Mouse (Mus musculus) kidney, adult 2 months (tissue): ENCODE data around the gene Arhgdib.

ENCODE experiments used
- CTCF ChIP-seq: fragments of 200-500 bp; conservative IDR thresholded peaks from 2 replicates; pipeline ENCODE4 v1.5.1; 2011; ENCODE audit warnings: low read depth, mild to moderate bottlenecking, control low read depth, low read length, moderate library complexity, mixed read lengths; ENCODE audit not compliant: insufficient read depth, insufficient read length
- POLR2A ChIP-seq: fragments of 200-500 bp; IDR thresholded peaks from one replicate; pipeline ENCODE4 v1.6.1; 2011; ENCODE audit warnings: low read depth, low read length, control low read depth

DNA sequence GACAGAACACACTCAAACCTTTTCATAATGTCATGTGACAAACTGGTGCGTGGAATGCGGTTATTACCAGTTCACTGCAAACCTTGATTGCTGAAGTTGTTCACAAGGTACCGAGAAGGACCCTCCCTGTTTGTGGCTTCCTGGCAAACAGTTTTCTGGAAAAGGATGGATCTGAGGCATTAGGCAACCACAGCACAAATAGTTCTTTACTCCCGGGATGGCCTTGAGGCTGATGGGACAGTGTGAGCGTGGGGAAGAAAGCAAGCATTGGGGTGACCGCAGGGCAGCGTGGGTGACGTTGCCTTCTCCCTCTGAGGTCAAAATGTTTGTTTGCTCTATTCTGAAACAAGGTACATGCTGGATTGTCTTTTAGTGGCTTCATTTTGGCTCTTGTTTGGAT, 13.0 kb upstream of the Arhgdib start:
- TF ChIP-seq CTCF: no peak
- TF ChIP-seq POLR2A: no peak
